In the genomic region with DNA sequence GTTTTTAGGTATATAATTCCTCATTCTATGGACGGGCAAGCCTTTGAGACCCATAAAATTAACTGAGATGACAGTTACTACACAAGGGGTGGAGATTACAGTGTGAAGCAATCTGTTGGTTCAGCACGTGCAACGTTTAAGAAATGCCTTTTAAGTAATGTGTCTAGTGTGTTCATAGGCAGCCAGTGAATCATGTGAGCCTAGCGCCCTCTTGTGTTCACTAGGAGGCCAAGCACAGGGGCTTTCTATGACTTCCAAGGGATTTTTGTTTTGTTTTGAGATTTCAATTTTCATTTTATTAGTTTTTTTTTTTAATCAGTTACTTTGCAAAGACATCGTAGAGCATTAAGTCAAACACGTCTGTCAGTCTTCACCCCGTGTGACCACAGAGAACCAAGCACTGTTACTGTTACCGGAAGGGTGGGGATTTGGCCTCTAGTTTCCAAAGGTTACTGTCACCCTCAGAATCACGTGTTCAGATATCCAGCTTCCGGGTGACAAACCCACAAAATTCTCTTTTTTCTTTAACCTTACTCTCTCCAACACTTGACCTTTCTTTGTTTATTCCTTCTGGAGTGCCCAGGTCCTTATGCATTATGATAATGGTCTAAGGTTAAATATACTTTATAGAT, we compare ENCODE assay signal across 7 mouse cellular contexts. TPM values are rescaled to one million over a fixed set of nuclear protein-coding genes. Genes with fewer than 3 reads are reported as not detected.
DNase-seq lines count a peak whose midpoint lies in the region; ATAC-seq and TF ChIP-seq lines count a peak whose summit lies in the region.

No protein-coding gene starts in this region.

- ATAC-seq in activated CD4-positive, CD25-positive, alpha-beta regulatory T cell, adult 4 months: peak; percentile 86
- peak; percentile 65; the same call in 1 of the 2 replicates for ATAC-seq in erythroblast, adult 5-6 weeks (replicated peaks; ENCODE audit: low FRiP score, poor library complexity, severe bottlenecking)
- peak; percentile 89 for ATAC-seq in inflammation-experienced regulatory T-cells, adult 6 months

- H3K4me1 ChIP-seq in spleen, adult 2 months (ENCODE audit: control insufficient read depth, insufficient read depth, insufficient read length): no peaks in the 10 kb centered on the region; the same call in 1 of the 2 replicates

- H3K27ac ChIP-seq in spleen, adult 2 months (ENCODE audit: insufficient read depth, low read length): no peak overlapping the region

- no peaks in the 10 kb centered on the region for H3K36me3 ChIP-seq in spleen, adult 2 months (ENCODE audit: control insufficient read depth, insufficient read depth, low read length)

- TF ChIP-seq CTCF in spleen, adult 2 months (IDR thresholded peaks at IDR 0.05; ENCODE audit: extremely low read depth, insufficient read depth, insufficient read length, insufficient replicate concordance): peak; percentile 56; the same call in 1 of the 2 replicates

- 14% methylated on average over 10 of the region's 10 CpGs for WGBS in spleen, adult 2 months

- TF ChIP-seq POLR2A in spleen, adult 2 months (IDR thresholded peaks at IDR 0.05; ENCODE audit: low read depth, low read length): no peak

- no peaks in the 10 kb centered on the region for H3K27me3 ChIP-seq in spleen, adult 2 months (ENCODE audit: control insufficient read depth, insufficient read depth, low read length)

- no peak overlapping the region for H3K4me3 ChIP-seq in spleen, adult 2 months (ENCODE audit: extremely low read depth, insufficient read depth, insufficient read length)

- peak in 1 of 2 experiments; percentile 17 for DNase-seq in spleen, adult 2 months (ENCODE audit: low read depth in 1 of 2, low spot score in 2 of 2)
- no peak for DNase-seq in spleen, postnatal 4 days (ENCODE audit: low spot score in 2 of 2)
- DNase-seq in lung, postnatal 14 days: peak; percentile 51
- peak; percentile 66 for DNase-seq in retina, postnatal 1 day

RNA-seq across cellular contexts. Expression of a gene that starts 20.8 kb away (rescaled TPM):
- polyA plus RNA-seq in spleen, adult 2 months (2012; rRNA removed): 0.82 and 0.97 TPM in 2 replicates
- polyA plus RNA-seq in activated CD4-positive, CD25-positive, alpha-beta regulatory T cell, adult 4 months (2017; shearing (Covaris generic)): 10 to 100 TPM; 24.0 to 33.8 TPM
- total RNA-seq in erythroblast, adult 5-6 weeks (2015; ENCODE audit: low replicate concordance): 13.8 and 26.5 TPM in 2 replicates
- total RNA-seq in erythroblast, adult 5-6 weeks (2017; ENCODE audit: low replicate concordance): 14.5 and 20.2 TPM in 2 replicates
- 10 to 100 TPM; 30.7 to 35.0 (median 30.7) TPM for polyA plus RNA-seq in inflammation-experienced regulatory T-cells, adult 6 months (2017; shearing (Covaris generic))

RNA-seq across cellular contexts. Expression of a gene that starts 50.9 kb away (rescaled TPM):
- 0.05 and 0.08 TPM in 2 replicates for polyA plus RNA-seq in spleen, adult 2 months (2012; rRNA removed)
- polyA plus RNA-seq in activated CD4-positive, CD25-positive, alpha-beta regulatory T cell, adult 4 months (2017; shearing (Covaris generic)): under 1 TPM in 1 of 2 experiments, not detected in 1; 0.19 TPM
- 0.63 TPM in 1 of 2 replicates, not detected in the other for total RNA-seq in erythroblast, adult 5-6 weeks (2015; ENCODE audit: low replicate concordance)
- not detected in 2 replicates for total RNA-seq in erythroblast, adult 5-6 weeks (2017; ENCODE audit: low replicate concordance)
- polyA plus RNA-seq in inflammation-experienced regulatory T-cells, adult 6 months (2017; shearing (Covaris generic)): under 1 TPM; 0.20 to 0.94 (median 0.64) TPM

Comparison
In these comparisons a context has a peak if more than half of its experiments do, and no peak if none do; other contexts are left out.
1. DNase-seq: peak in lung, postnatal 14 days (single experiment) and retina, postnatal 1 day (single experiment); none in spleen, postnatal 4 days (0 of 2).
2. RNA of a gene that starts 20.8 kb away (polyA plus RNA-seq): 24.0 to 33.8 TPM in activated CD4-positive, CD25-positive, alpha-beta regulatory T cell, adult 4 months and 30.7 to 35.0 TPM in inflammation-experienced regulatory T-cells, adult 6 months; 0.82 to 0.97 TPM in spleen, adult 2 months; every median in the first group is over 10 times any median in the second.
3. Peak in every context shown above with its lines, with median percentiles within 50 percentile points of each other: ATAC-seq.